Comparison of ENCODE assay signal across 11 mouse cellular contexts in genomic region chr17:31893371-31894060, GRCm38 (mm10). TPM values are rescaled to one million over a fixed set of nuclear protein-coding genes. Genes with fewer than 3 reads are reported as not detected.
DNase-seq lines count a peak whose midpoint lies in the region; TF ChIP-seq lines count a peak whose summit lies in the region.
"Had no signal": no experiment of that assay in that cellular context is flagged by ENCODE, and none has a peak within 500 bp of the region (broad histone marks: within the 10 kb centered on the region; RNA-seq: fewer than 3 reads in every experiment).

No protein-coding gene starts in this region.

- peak overlapping the region; percentile 38 for H3K27ac ChIP-seq in heart, adult 2 months
- peak overlapping the region; percentile 27; the same call in 1 of the 2 replicates for H3K27ac ChIP-seq in olfactory bulb, adult 2 months (ENCODE audit: insufficient read depth, low read depth, low read length)
- H3K27ac ChIP-seq: liver, embryonic 15.5 days had no signal

- no peak for TF ChIP-seq POLR2A in heart, adult 2 months (IDR thresholded peaks at IDR 0.05; ENCODE audit: insufficient read depth, low read depth, low read length)
- no peak for TF ChIP-seq POLR2A in olfactory bulb, adult 2 months (IDR thresholded peaks at IDR 0.05; ENCODE audit: insufficient read depth, low read depth, low read length)

- H3K27me3 ChIP-seq in heart, adult 2 months (ENCODE audit: control insufficient read depth, insufficient read depth, low read length): no peaks in the 10 kb centered on the region
- H3K27me3 ChIP-seq: hindbrain, embryonic 12.5 days; liver, embryonic 15.5 days had no signal

- H3K4me3 ChIP-seq in heart, adult 2 months: no peak overlapping the region
- no peak overlapping the region for H3K4me3 ChIP-seq in olfactory bulb, adult 2 months (ENCODE audit: insufficient read depth, low read depth, low read length)
- H3K4me3 ChIP-seq: hindbrain, embryonic 12.5 days; liver, embryonic 15.5 days had no signal

- H3K79me2 ChIP-seq in heart, adult 2 months (replicated peaks; ENCODE audit: control insufficient read depth, insufficient read depth, low read length): no peaks in the 10 kb centered on the region

- TF ChIP-seq CTCF in heart, adult 2 months (IDR thresholded peaks at IDR 0.05): no peak
- no peak for TF ChIP-seq CTCF in olfactory bulb, adult 2 months (IDR thresholded peaks at IDR 0.05; ENCODE audit: insufficient read depth, low read depth, low read length)

- no peak for TF ChIP-seq EP300 in heart, adult 2 months (IDR thresholded peaks at IDR 0.05; ENCODE audit: insufficient read depth, low read depth, low read length)

- intact Hi-C loops in heart, adult 2 months (cut with DNase I): no loop called here

- DNase-seq in heart, adult 2 months: peak; percentile 2 to 19
- DNase-seq in heart, adult 8-10 months (ENCODE audit: low spot score): no peak
- DNase-seq in kidney, postnatal 10 days: peak; percentile 23
- no peak for DNase-seq in kidney, adult 8-10 months
- peak; percentile 20 for DNase-seq in urinary bladder, adult 2 months (ENCODE audit: low spot score)
- DNase-seq in urinary bladder, postnatal 25 days (ENCODE audit: low spot score): no peak
- DNase-seq in embryo, embryonic 10 days (ENCODE audit: low spot score): no peak
- DNase-seq: thymus, postnatal 25 days had no signal

- WGBS in heart, adult 2 months: 69% methylated on average over 5 of the region's 5 CpGs
- WGBS in olfactory bulb, adult 2 months: 82% methylated on average over 5 of the region's 5 CpGs

- no peaks in the 10 kb centered on the region for H3K36me3 ChIP-seq in heart, adult 2 months (ENCODE audit: control insufficient read depth, insufficient read depth, low read length)
- H3K36me3 ChIP-seq: hindbrain, embryonic 12.5 days; liver, embryonic 15.5 days had no signal

- peaks cover 13% of the 10 kb centered on the region for H3K4me1 ChIP-seq in heart, adult 2 months (ENCODE audit: control insufficient read depth, insufficient read depth, low read length)
- peaks cover 41% of the 10 kb centered on the region for H3K4me1 ChIP-seq in olfactory bulb, adult 2 months (ENCODE audit: control insufficient read depth, insufficient read depth, low read length)

- no peak overlapping the region for H3K9ac ChIP-seq in heart, adult 2 months (ENCODE audit: low read depth, low read length)
- H3K9ac ChIP-seq: hindbrain, embryonic 12.5 days; liver, embryonic 15.5 days had no signal

RNA-seq across cellular contexts. Expression of gene Sik1, which starts 37.9 kb away (rescaled TPM):
- total RNA-seq in heart, adult 2 months (2021): 10 to 100 TPM; 39.6 to 62.7 TPM
- 15.4 and 21.0 TPM in 2 replicates for polyA plus RNA-seq in heart, adult 2 months (2012; rRNA removed)
- total RNA-seq in heart, adult 8-10 months (2022): 10 to 100 TPM; 19.0 to 34.0 (median 30.2) TPM
- polyA plus RNA-seq in urinary bladder, adult 2 months (2012; rRNA removed): 32.3 and 34.9 TPM in 2 replicates
- polyA plus RNA-seq in olfactory bulb, adult 2 months (2012; ENCODE audit: insufficient read depth, insufficient read length, low replicate concordance, missing spikeins): not detected in 2 replicates

Comparison
In these comparisons a context has a peak if more than half of its experiments do, and no peak if none do; other contexts are left out.
1. DNase-seq: peak in heart, adult 2 months (2 of 2), kidney, postnatal 10 days (single experiment) and urinary bladder, adult 2 months (single experiment); none in heart, adult 8-10 months (single experiment), kidney, adult 8-10 months (0 of 2), urinary bladder, postnatal 25 days (single experiment) and embryo, embryonic 10 days (single experiment).